Mouse (Mus musculus) large intestine, adult 2 months (tissue): ENCODE results near the gene Ccdc169. TPM values are rescaled to one million over a fixed set of nuclear protein-coding genes. Genes with fewer than 3 reads are reported as not detected.
"Not testable (repeated sequence)": the region's sequence is repeated elsewhere in the genome, so short reads cannot be mapped to it uniquely, and the experiment has no call there.

ENCODE experiments used
- DNase-seq: peaks from one replicate; pipeline ENCODE4 v3.0.0-alpha.2; 2012; ENCODE audit warnings: low read depth, low spot score
- WGBS: fragments of 180-500 bp; shearing (Covaris S2); methylation state at CpG from one replicate; pipeline ENCODE4 v1.1.7; 2018; 5-methylcytosine and 5-hydroxymethylcytosine counted together
- polyA plus RNA-seq: library from polyadenylated mRNA; depleted of rRNA; stranded (reverse); fragments of >200 nt; gene quantifications from 2 replicates; pipeline ENCODE4 v1.2.3, GENCODE M21; 2012; rRNA removed

Gene Ccdc169
- polyA plus RNA-seq, 1 experiment, result not detected

DNA sequence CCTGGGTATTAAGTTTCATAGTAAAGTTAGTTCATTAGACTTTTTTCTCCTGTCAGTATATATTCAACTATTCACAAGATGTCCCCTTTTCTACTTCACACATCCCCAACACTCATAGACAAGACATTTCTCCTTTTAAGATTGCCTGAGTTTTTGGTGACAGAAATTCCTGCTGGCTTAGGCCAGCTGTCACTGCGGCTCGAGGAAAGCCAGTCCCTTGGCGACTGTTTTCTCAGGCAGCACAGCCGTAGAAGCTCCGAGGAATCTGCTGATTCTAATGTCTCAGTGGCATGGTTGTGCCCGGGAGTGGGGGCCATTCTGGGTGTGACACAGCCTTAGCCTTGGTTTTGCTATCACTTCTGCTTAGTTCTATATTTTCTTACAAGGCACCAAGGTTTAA, 40.1 kb downstream of the Ccdc169 start:
- WGBS, result 58% methylated on average over 6 of the region's 6 CpGs
- no peak for DNase-seq

DNA sequence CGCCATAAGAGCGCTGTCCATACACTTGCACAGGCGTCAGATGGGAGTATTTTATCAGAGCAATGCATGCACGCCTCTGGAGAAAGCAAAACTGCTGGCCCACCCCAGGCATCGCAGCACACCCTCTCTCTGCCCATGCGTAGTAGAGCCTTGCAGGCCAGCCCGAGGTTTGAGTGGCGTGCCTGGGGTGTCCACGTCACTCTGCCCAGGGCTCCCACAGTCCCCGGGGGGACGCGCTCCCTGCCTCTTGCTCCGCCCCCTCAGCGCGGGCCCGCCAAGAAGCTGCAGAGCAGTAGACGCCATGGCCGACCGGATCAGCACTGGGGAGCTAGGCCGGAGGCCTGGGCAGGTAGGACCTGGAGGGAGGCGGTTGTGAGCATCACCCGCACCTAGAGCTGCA, 44.6 kb downstream of the Ccdc169 start, which contains the start of gene Sohlh2:
Sohlh2 (plus strand) TSS at position 263 of the 400 bp plus-strand sequence.
- no peak for DNase-seq
- WGBS, result 91% methylated on average over 22 of the region's 22 CpGs

GRCm38 (mm10) chr3:55191668-55192067, 54.5 kb downstream of the Ccdc169 start:
- 54% methylated on average over 4 of the region's 4 CpGs for WGBS
- DNase-seq, result no peak

- 64% methylated on average over 2 of the region's 2 CpGs for WGBS
- no peak for DNase-seq
Measured at GRCm38 (mm10) chr3:55193351-55193750, 56.2 kb downstream of the Ccdc169 start.

GRCm38 (mm10) chr3:55194792-55195191, 57.7 kb downstream of the Ccdc169 start:
- 76% methylated on average over 8 of the region's 8 CpGs for WGBS
- no peak for DNase-seq

- 71% methylated on average over 5 of the region's 5 CpGs for WGBS
- DNase-seq, result no peak
Measured at GRCm38 (mm10) chr3:55195581-55196327, 58.6 kb downstream of the Ccdc169 start.

DNA sequence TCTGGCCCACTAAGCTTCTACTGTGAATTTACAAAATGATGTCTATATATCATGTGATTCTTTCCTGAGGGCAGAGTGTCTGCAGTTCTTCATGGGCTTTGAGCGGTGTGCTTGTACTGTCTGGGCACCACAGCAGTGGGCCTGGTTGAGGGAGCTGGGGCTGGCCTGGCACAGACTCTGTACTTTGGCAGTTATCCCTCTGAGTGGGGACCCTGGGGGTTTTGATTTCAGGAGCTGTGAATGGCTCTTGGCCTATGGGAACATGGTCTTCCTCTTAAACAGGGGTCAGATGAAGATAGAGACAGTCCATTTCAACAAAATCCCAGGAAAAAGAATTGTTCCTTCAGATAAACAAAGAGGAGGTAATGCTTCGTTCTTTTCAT, 59.2 kb downstream of the Ccdc169 start:
- DNase-seq, result no peak
- WGBS, result 77% methylated on average over 2 of the region's 2 CpGs

DNA sequence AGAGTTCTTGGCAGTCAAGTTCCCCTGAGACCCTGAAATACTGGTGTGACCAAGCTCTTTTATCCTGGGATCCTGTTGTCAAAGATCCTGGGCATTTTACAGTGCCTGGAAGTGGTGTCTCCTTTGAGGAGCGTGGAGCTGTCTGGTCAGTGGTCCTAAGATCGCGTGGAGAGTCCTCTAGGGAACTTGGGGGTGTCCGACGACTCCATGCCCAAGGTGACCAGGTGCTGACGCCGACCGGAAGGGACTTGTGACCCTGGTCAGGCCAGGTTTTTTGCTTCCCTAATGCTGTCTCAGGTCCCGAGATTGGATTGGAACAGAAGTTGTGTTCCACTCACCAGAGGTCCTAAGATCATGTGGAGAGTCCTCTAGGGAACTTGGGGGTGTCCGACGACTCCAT, 66.5 kb downstream of the Ccdc169 start:
- WGBS, result 89% methylated on average over 11 of the region's 11 CpGs
- not testable (repeated sequence) for DNase-seq

DNA sequence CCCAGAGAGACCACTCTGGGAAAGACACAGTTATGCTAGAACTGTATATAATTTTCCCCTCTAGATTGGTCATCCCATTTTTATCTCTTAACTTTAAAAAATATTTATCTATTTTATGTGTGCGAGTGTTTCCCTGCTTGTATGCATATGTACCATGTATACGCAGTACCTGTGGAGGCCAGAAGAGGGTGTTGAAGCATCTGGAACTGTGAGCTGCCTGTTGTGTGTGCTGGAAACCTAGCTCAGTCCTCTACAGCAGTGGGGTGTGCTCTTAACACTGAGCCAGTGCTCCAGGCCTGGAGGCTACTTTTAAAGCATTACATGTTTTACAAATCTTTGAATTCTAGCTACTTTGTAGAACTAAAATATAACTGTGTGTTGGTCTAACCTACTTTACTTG, 69.3 kb downstream of the Ccdc169 start:
- WGBS, result 95% methylated on average over 2 of the region's 2 CpGs
- DNase-seq, result no peak

- WGBS, result 66% methylated on average over 6 of the region's 6 CpGs
- DNase-seq, result no peak
Measured at GRCm38 (mm10) chr3:55207665-55208064, 70.5 kb downstream of the Ccdc169 start.

DNA sequence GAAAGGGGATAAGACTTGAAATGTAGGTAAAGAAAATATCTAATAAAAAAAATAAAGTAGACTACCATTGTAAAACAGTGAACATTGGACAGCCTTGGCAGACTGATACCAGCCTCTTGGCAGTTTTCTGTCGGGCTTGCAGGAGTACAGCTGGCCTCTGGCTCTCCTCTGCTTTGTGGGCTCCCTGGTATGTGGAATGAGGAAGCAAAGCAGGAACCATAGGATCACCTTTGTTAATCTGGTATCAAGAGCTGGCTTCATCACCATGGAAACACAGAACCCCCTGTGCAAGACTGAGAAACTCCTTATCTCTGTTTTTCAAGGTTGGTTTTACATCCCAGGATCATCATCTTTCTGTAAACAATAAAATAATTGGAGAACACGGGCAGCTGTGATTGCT, 75.1 kb downstream of the Ccdc169 start:
- 13% methylated on average over 2 of the region's 2 CpGs for WGBS
- DNase-seq, result no peak

DNA sequence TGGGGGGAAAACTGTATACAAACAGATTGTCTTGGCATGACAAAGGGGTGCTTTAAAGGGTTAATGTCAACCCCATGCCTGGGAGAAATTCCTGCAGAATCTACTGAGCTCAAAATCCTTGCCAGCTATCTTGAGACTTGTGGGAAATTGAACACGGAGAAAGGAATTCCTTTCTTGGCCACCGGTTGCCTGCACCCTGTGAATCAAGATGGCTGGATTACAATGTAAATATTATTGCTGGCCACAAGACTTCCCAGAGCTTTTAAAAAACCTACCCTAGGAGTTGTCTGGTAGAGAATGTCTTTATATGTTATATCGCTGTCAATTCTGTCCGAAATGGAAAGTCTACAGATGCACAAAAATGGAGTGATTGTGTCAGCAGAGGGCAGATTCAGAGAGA, 76.6 kb downstream of the Ccdc169 start:
- DNase-seq, result no peak
- 57% methylated on average over 4 of the region's 4 CpGs for WGBS

DNA sequence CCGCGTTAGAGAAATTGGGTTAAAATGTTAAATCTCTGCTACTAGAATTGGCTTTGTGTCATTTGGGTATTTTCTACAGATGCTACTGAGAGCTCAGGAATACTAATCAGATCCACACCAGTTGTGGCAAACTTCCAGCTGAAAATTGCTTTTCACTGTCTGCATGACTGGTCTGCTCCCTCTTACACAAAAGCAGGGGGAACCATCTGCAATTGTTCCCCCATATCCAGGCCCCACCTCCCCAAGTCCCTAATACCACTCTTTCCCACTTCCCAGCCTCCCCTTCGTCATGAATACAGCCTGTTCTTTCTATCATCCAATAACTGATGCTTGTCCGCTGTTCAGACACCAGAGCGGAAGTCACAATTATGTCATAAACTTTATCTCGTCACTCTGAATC, 77.3 kb downstream of the Ccdc169 start:
- DNase-seq, result no peak
- 57% methylated on average over 6 of the region's 6 CpGs for WGBS

- DNase-seq, result no peak
- 93% methylated on average over 2 of the region's 2 CpGs for WGBS
Measured at GRCm38 (mm10) chr3:55222502-55222901, 85.4 kb downstream of the Ccdc169 start.

Other genes starting within 250 kb of the Ccdc169 start
- gene Sertm1, start 221.5 kb upstream of the Ccdc169 start, polyA plus RNA-seq, result 1.1 and 2.1 TPM in 2 replicates
- gene Ccna1, start 81.8 kb upstream of the Ccdc169 start, polyA plus RNA-seq, result 0.59 and 0.84 TPM in 2 replicates
- gene Spg20, start 25.2 kb upstream of the Ccdc169 start, polyA plus RNA-seq, result 4.5 and 6.1 TPM in 2 replicates
- not detected in 2 replicates for gene Sohlh2, start 44.7 kb downstream of the Ccdc169 start, polyA plus RNA-seq
- 1.9 and 4.2 TPM in 2 replicates for gene Dclk1, start 105.0 kb downstream of the Ccdc169 start, polyA plus RNA-seq